Mouse (Mus musculus): ENCODE results near the gene Cox15.

DNA sequence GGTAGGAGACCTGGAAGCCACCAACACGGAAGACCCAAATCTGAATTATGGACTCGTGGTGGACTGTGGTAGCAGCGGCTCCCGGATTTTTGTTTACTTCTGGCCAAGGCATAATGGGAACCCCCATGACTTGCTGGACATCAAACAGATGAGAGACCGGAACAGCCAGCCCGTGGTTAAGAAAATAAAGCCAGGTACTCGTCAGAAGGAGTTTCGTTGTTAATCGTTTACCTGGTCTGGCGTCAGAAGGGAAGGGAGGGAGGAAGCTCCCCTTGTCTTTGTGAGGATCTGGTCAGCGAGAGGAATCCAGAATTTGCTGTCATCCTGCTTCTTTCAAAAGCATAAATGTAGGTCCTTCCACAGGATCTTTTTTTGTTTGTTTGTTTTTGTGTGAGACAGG, 48.6 kb downstream of the Cox15 start:
- no peak for TF ChIP-seq CTCF (IDR thresholded peaks at IDR 0.05; ENCODE audit: borderline replicate concordance, insufficient read depth, low read depth, low read length)
- TF ChIP-seq POLR2A (IDR thresholded peaks at IDR 0.05; ENCODE audit: borderline replicate concordance, insufficient read depth, low read length): no peak
